Mouse (Mus musculus) testis, adult 2 months (tissue): ENCODE measurements around the gene Jam2. TPM values are rescaled to one million over a fixed set of nuclear protein-coding genes. Genes with fewer than 3 reads are reported as not detected.

Experiments
- H3K27ac ChIP-seq: fragments of 200-500 bp; 2 replicates; pipeline ENCODE4 v1.5.1; 2012; ENCODE audit warnings: low read depth, low read length; ENCODE audit not compliant: control insufficient read depth, insufficient read depth
- H3K27me3 ChIP-seq: fragments of 200-500 bp; 2 replicates; pipeline ENCODE4 v1.6.1; 2012; ENCODE audit warnings: mild to moderate bottlenecking, low read length, moderate library complexity; ENCODE audit not compliant: control insufficient read depth, insufficient read depth
- H3K36me3 ChIP-seq: fragments of 200-500 bp; 2 replicates; pipeline ENCODE4 v1.6.1; 2012; ENCODE audit warnings: mild to moderate bottlenecking, low read length; ENCODE audit not compliant: control insufficient read depth, insufficient read depth
- H3K4me1 ChIP-seq: fragments of 200-500 bp; 2 replicates; pipeline ENCODE4 v1.6.1; 2012; ENCODE audit warnings: low read length; ENCODE audit not compliant: control insufficient read depth, insufficient read depth
- H3K4me3 ChIP-seq: fragments of 200-500 bp; 2 replicates; pipeline ENCODE4 v1.5.1; 2012; ENCODE audit warnings: low read depth, mild to moderate bottlenecking, low read length, moderate library complexity, mixed read lengths; ENCODE audit not compliant: control insufficient read depth
- CTCF ChIP-seq: fragments of 200-500 bp; IDR thresholded peaks from 2 replicates; pipeline ENCODE4 v1.5.1; 2012; ENCODE audit warnings: low read depth, mild to moderate bottlenecking, inconsistent platforms, low read length, moderate library complexity; ENCODE audit not compliant: control insufficient read depth, insufficient read depth, insufficient replicate concordance
- POLR2A ChIP-seq: fragments of 200-500 bp; IDR thresholded peaks from 2 replicates; pipeline ENCODE4 v1.6.1; 2012; ENCODE audit warnings: low read depth, mild to moderate bottlenecking, inconsistent platforms, low read length, moderate library complexity; ENCODE audit not compliant: control insufficient read depth
- polyA plus RNA-seq: library from polyadenylated mRNA; depleted of rRNA; stranded (reverse); fragments of >200 nt; gene quantifications from 2 replicates; pipeline ENCODE4 v1.2.3, GENCODE M21; 2012

Jam2 gene
- polyA plus RNA-seq, 1 experiment, result 11.9 TPM

DNA sequence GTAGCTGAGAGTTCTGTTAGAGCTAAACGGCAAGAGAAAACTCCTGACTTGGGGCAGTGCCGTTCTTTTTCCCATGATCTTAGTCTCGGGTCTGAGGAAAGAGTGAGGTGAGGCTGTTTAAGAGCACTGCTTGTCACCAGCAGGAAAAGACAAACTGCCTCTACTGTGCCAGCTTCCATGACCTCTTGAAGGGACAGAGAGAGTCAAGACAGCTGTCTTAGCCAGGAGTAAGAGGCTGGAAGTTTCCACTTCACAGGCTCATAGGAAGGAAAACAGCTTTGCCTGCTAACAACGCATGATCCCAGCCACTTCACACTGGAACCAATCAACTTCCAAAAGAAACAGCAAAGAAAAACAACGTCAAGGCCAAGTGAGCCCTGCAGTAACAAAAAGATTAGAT lies 57.8 kb downstream of the Jam2 start:
- H3K36me3 ChIP-seq, result peaks cover 1% of the 10 kb centered on the region; the same call in 1 of the 2 replicates
- H3K4me3 ChIP-seq, result no peak overlapping the region
- H3K4me1 ChIP-seq, result peaks cover 4% of the 10 kb centered on the region
- TF ChIP-seq CTCF, result no peak
- no peak for TF ChIP-seq POLR2A
- peak overlapping the region; percentile 22; the same call in 1 of the 2 replicates for H3K27ac ChIP-seq
- no peaks in the 10 kb centered on the region for H3K27me3 ChIP-seq

DNA sequence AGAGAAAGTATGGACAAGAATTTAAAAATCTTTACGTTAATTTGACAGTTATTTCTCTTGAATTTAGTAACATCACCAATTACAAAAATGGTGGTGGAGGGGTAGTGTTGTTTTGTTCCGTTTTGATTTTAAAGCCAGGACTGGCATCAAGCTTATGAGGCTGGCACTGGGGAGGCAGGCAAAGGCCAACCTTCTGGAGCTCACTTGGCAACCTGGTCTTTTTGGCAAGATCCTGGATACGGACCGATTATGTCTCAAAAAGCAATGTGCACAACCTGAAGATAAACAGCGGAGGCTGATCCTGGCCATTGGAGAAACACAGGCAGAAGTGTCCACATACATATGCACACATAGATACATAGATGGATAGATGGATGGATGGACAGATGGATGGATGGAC lies 58.8 kb downstream of the Jam2 start:
- TF ChIP-seq CTCF, result no peak
- no peak for TF ChIP-seq POLR2A
- Histone ChIP-seq H3K27ac (no peak overlapping the region), H3K4me3 (no peak overlapping the region), H3K27me3 (no peaks in the 10 kb centered on the region), H3K4me1 (peaks cover 11% of the 10 kb centered on the region), H3K36me3 (peaks cover 1% of the 10 kb centered on the region; the same call in 1 of the 2 replicates)

GRCm38 (mm10) chr16:84834344-84834743 lies 60.4 kb downstream of the Jam2 start:
- Histone ChIP-seq H3K27me3 (no peaks in the 10 kb centered on the region), H3K36me3 (no peaks in the 10 kb centered on the region; the same call in 1 of the 2 replicates), H3K27ac (peak overlapping the region; percentile 93), H3K4me3 (peak overlapping the region; percentile 96), H3K4me1 (peaks cover 11% of the 10 kb centered on the region)
- TF ChIP-seq CTCF, result 0 out of 2 replicates have a peak, but pooled peaks have one; percentile 4
- no peak for TF ChIP-seq POLR2A

DNA sequence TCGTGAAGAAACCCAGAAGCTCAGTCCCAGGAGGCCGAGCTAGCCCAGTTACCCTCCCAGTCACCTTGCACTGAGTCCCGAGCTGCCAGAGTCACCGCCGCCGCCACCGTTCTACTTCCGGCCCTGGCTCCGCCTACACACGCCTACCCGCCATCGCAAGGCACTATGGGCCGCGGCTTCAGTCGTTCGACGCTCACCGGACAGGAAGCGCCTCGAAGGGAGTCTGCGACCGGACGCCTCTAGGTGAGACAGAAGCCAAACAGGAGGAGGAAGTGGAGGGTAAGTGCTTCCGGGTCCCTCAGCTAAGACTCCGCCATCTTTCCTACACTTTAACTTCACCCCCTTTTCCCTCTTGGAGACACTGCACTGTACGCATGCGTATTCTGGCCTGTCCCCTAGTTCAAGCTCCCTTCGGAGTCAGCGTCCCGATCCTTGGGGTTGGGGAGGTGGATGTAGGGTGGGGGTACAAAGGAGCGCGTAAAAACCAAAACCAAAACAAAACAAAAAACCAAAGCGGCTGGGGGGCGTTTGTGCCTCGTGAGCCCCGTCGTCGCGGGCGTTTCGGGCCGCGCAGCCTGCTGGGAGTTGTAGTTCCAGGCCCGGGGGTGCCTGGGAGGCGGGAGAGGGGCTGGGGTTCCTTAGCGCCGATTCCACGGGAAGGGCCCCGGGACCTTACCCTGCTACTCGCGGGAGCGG lies 61.0 kb downstream of the Jam2 start, which contains the start of gene Gabpa:
TSS of gene Gabpa (plus strand) at position 181 of the 696 bp plus-strand sequence.
- Histone ChIP-seq H3K27me3 (no peaks in the 10 kb centered on the region), H3K4me1 (peaks cover 11% of the 10 kb centered on the region), H3K36me3 (no peaks in the 10 kb centered on the region; the same call in 1 of the 2 replicates), H3K27ac (peak within 1 kb of the TSS; percentile 93), H3K4me3 (peak within 1 kb of the TSS; percentile 96)
- no peak for TF ChIP-seq CTCF
- peak; percentile 85 for TF ChIP-seq POLR2A

DNA sequence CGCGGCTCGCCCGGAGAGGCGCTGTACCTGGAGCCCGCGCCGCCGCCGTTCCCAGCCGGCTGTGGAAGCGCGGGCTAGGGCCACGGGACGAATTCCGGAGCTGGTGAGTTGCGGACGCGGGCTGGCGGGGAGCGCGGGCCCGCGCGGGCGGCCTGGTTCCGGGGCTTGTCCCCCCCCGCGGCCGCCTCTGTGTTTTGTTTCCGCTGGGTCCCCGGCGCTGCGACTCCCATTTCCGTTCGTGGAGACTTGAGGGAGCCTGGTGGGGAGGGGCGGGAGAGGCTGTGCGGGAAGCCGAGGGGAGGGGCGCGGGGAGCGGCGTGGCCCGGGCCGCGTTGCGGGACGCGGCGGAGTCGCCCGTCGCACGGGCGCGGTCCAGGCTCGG lies 61.5 kb downstream of the Jam2 start, which contains the start of gene Atp5j:
TSS of gene Atp5j (minus strand) at position 185 of the 382 bp plus-strand sequence.
- TF ChIP-seq POLR2A (no peak), CTCF (no peak)
- Histone ChIP-seq H3K27me3 (no peaks in the 10 kb centered on the region), H3K36me3 (peaks cover 1% of the 10 kb centered on the region), H3K27ac (peak within 1 kb of the TSS; percentile 93), H3K4me3 (peak within 1 kb of the TSS; percentile 96), H3K4me1 (peaks cover 11% of the 10 kb centered on the region)

DNA sequence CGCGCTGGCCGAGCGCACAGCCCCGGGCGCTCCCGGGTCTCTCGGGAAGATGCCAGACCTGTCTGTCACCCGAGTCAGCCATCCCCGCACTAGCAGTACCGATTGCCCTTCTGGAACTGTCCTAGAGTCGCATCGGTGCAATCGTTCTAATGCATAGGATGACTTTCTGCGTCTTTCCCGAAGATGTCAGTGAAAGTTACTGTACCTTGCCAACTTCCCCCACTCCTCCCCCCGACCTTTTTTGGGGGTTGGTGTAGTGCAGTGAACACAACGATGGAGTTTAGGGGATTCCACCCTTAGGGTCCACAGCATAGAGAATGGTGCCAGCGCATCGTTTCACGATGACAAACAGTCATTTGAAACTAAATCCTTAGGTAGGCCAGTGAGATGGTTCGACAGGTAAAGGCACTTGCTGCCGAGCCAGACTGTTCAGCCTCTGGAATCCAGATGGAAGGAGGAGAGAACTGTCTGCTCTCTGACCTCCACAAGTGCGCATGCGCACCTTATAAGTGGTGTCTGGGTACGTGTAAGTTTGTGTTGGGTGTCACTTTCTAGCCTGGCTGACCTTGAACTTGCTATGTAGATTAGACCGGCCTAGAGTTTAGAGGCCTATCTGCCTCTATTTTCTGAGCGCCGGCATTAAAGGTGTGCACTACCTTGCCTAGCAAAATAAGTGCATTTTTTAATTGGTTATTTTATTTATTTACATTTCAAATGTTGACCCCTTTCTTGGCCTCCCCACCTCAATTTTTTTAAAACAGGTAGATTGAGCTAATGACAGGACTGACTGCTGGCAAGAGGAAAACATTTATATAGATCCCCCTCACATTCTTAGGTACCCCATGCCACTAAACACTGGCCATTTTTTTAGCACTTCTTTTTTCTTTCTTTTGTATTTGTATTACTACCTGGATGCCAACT lies 62.2 kb downstream of the Jam2 start:
- peak overlapping the region; percentile 85 for H3K27ac ChIP-seq
- peak overlapping the region; percentile 96 for H3K4me3 ChIP-seq
- H3K36me3 ChIP-seq, result peaks cover 1% of the 10 kb centered on the region
- TF ChIP-seq CTCF, result no peak
- H3K4me1 ChIP-seq, result peaks cover 11% of the 10 kb centered on the region
- no peaks in the 10 kb centered on the region for H3K27me3 ChIP-seq

DNA sequence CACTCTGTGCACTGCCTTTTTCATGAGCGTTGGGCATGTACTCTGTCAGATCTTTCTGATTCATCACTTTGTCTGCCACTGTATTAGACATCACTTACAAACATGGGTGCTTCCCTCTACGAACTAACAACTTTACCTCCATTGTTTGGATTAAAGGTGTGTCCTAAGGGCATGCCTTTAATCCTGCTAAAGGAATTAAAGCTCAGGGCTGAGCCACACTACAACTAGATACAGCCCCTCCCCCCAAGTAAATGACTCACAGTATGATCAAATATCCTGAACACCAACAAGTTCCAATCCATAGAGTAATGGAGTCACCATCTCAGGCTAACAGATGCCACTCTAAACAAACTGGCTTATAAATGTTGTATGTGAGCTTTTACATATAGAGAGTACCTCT lies 64.7 kb downstream of the Jam2 start:
- H3K4me1 ChIP-seq, result peaks cover 11% of the 10 kb centered on the region
- no peak for TF ChIP-seq POLR2A
- TF ChIP-seq CTCF, result no peak
- no peak overlapping the region for H3K27ac ChIP-seq
- H3K4me3 ChIP-seq, result no peak overlapping the region
- peaks cover 1% of the 10 kb centered on the region for H3K36me3 ChIP-seq
- H3K27me3 ChIP-seq, result no peaks in the 10 kb centered on the region
